Mouse (Mus musculus) gastrocnemius, adult 2 months (tissue): ENCODE results near the gene Bcar1. TPM values are rescaled to one million over a fixed set of nuclear protein-coding genes. Genes with fewer than 3 reads are reported as not detected.

Source experiments
- DNase-seq: peaks from one replicate; pipeline ENCODE4 v3.0.0; 2022
- H3K27ac ChIP-seq: fragments of 200-600 bp; 2 replicates; pipeline ENCODE4 v1.8.1; 2022; ENCODE audit warnings: mild to moderate bottlenecking
- H3K4me3 ChIP-seq: fragments of 200-600 bp; 2 replicates; pipeline ENCODE4 v1.8.1; 2022; ENCODE audit warnings: mild to moderate bottlenecking, moderate library complexity
- CTCF ChIP-seq: fragments of 200-600 bp; IDR thresholded peaks from 2 replicates; pipeline ENCODE4 v1.8.1; 2022; ENCODE audit warnings: antibody characterized with exemption, mild to moderate bottlenecking, moderate library complexity
- intact Hi-C: fragments of 180-260 bp; cut with DNase I; formaldehyde crosslinking; loops from one replicate; pipeline ENCODE4 v1.15.1; 2025
- microRNA-seq: library from miRNA; unstranded; fragments of <30 nt; microRNA quantifications from one replicate; pipeline ENCODE4 v1.2.0, GENCODE M21; 2021
- total RNA-seq, 2 experiments: library from RNA; stranded (reverse); gene quantifications; 2 replicates each; pipeline ENCODE4 v1.2.3; 2021

Gene Bcar1
- total RNA-seq, 2 experiments from 2014 or later, result 10.8 to 12.6 TPM

DNA sequence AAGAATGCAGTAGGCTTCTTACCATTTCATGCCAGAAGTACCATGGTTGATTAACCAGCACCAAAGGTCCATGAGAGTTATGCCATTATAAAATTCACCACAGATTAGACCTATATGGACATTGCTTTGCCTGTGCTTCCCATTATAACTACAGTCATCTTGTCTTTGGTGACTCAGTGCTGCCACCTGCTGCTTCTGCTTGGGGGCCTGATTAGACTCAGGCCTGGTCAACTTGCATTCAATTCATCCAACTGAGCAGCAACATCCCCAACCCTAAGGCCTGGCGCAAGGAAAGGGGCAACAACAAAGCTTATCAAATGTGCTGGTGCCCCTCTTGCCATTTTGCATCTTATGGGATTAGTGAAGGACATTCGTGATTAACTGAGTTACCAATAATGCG, 81.1 kb downstream of the Bcar1 start:
- H3K27ac ChIP-seq, result no peak overlapping the region
- intact Hi-C loops, result loop anchor here (1.0 to 5.0 kb wide), 4 partner anchors 127 to 319 kb away; no protein-coding TSS in a partner anchor
- peak; percentile 86 for DNase-seq
- H3K4me3 ChIP-seq, result no peak overlapping the region
- peak; percentile 90 for TF ChIP-seq CTCF

Small RNA genes within 50 kb of the gene (microRNA-seq; reads per million reads assigned to microRNA genes)
- not detected for gene Mir7076

Other genes with a start within 250 kb of the Bcar1 start
- gene Wdr59, start 221.7 kb downstream of the Bcar1 start, total RNA-seq, result 1 to 10 TPM; 7.9 to 8.2 TPM
- gene Znrf1, start 207.7 kb downstream of the Bcar1 start, total RNA-seq, result 10 to 100 TPM; 58.6 to 69.8 TPM
- gene Ldhd, start 113.4 kb downstream of the Bcar1 start, total RNA-seq, result 10 to 100 TPM; 29.2 to 35.8 TPM
- gene Zfp1, start 100.4 kb downstream of the Bcar1 start, total RNA-seq, result 1 to 10 TPM; 7.9 to 9.4 TPM
- not detected for gene Ctrb1, start 52.8 kb downstream of the Bcar1 start, total RNA-seq
- 10 to 100 TPM; 17.1 to 21.3 TPM for gene Cfdp1, start 110.5 kb upstream of the Bcar1 start, total RNA-seq
- 1 to 10 TPM; 2.1 to 2.7 TPM for gene Tmem170, start 132.9 kb upstream of the Bcar1 start, total RNA-seq
- under 1 TPM in 1 of 2 experiments, not detected in 1; 0.14 TPM for gene Chst5, start 166.6 kb upstream of the Bcar1 start, total RNA-seq
- gene Tmem231, start 190.1 kb upstream of the Bcar1 start, total RNA-seq, result under 1 TPM; 0.73 to 0.94 TPM
- 100 to 1,000 TPM in 1 of 2 experiments, 10 to 100 TPM in 1; 99.6 to 105 TPM for gene Gabarapl2, start 196.9 kb upstream of the Bcar1 start, total RNA-seq
- 1 to 10 TPM; 2.4 to 2.7 TPM for gene Adat1, start 248.5 kb upstream of the Bcar1 start, total RNA-seq